ENCODE assay signal across 8 mouse cellular contexts in the genomic region with DNA sequence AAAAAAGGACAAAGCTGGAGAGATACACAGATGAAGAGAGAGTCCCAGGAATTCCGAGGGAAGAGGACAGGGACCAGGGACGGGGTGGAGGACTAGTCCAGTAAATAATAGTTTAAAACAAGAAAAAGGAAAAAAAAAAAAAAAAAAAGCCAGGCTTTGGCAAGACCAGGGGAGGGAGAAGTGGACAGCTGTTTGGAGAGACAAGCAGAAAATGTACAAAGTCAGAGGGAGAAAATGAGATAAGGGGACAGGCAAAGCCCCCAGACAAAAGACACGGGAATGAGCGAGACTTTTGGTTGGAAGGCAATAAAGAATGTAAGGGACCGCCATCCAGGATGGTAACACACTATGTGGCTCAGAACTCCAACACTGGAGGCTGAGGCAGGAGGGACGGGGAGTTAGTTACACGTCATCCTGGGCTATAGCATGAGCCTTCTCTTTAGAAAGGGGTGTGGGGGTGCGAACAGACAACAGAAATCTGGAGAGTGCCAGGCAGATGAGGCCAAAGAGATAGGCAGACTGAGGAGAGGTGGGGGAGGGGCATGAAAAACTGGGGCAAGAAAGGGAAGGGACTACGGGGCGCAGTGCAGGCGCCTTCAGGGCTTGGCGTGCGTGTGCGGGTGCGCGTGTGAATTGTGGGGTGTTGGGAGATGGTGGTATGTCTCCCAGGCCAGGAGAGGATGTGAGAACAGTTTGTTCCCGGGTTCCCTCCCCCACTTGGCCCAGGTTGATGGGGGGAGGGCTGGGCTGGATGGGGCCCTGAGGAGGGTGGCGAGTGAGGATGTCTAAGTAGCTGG. TPM values are rescaled to one million over a fixed set of nuclear protein-coding genes. Genes with fewer than 3 reads are reported as not detected.
DNase-seq lines count a peak whose midpoint lies in the region; ATAC-seq and TF ChIP-seq lines count a peak whose summit lies in the region.

No protein-coding gene starts in this region.

- H3K27ac ChIP-seq in limb, embryonic 10.5 days, result peak overlapping the region; percentile 95
- H3K27ac ChIP-seq in midbrain, embryonic 12.5 days (replicated peaks), result peak overlapping the region; percentile 98
- H3K27ac ChIP-seq in testis, adult 2 months (ENCODE audit: control insufficient read depth, insufficient read depth, low read depth, low read length), result peak overlapping the region; percentile 12

- H3K36me3 ChIP-seq in G1E (replicated peaks), result peaks cover 67% of the 10 kb centered on the region
- H3K36me3 ChIP-seq in limb, embryonic 10.5 days, result peaks cover 36% of the 10 kb centered on the region
- peaks cover 18% of the 10 kb centered on the region; the same call in 1 of the 2 replicates for H3K36me3 ChIP-seq in midbrain, embryonic 12.5 days
- H3K36me3 ChIP-seq in testis, adult 2 months (ENCODE audit: control insufficient read depth, insufficient read depth, low read length), result no peaks in the 10 kb centered on the region

- H3K4me1 ChIP-seq in G1E (ENCODE audit: insufficient read depth, low read depth, low read length), result peaks cover 82% of the 10 kb centered on the region
- H3K4me1 ChIP-seq in limb, embryonic 10.5 days, result peaks cover 89% of the 10 kb centered on the region
- H3K4me1 ChIP-seq in midbrain, embryonic 12.5 days, result peaks cover 81% of the 10 kb centered on the region
- peaks cover 35% of the 10 kb centered on the region for H3K4me1 ChIP-seq in testis, adult 2 months (ENCODE audit: control insufficient read depth, insufficient read depth, low read length)

- peak overlapping the region; percentile 52 for H3K4me2 ChIP-seq in midbrain, embryonic 12.5 days (replicated peaks)

- peak overlapping the region; percentile 72 for H3K4me3 ChIP-seq in G1E (ENCODE audit: low read depth, low read length)
- peak overlapping the region; percentile 45 for H3K4me3 ChIP-seq in limb, embryonic 10.5 days
- H3K4me3 ChIP-seq in midbrain, embryonic 12.5 days, result peak overlapping the region; percentile 23
- peak overlapping the region; percentile 44; the same call in 1 of the 2 replicates for H3K4me3 ChIP-seq in testis, adult 2 months (ENCODE audit: control insufficient read depth, low read depth, low read length)

- H3K9me3 ChIP-seq in G1E (replicated peaks), result no peaks in the 10 kb centered on the region
- no peaks in the 10 kb centered on the region for H3K9me3 ChIP-seq in limb, embryonic 10.5 days (replicated peaks)
- H3K9me3 ChIP-seq in midbrain, embryonic 12.5 days, result no peaks in the 10 kb centered on the region

- peak; percentile 36 to 59 for DNase-seq in cerebellum, postnatal 14 days
- DNase-seq in cerebellum, adult 8-10 months, result no peak
- peak; percentile 75 for DNase-seq in G1E (ENCODE audit: low spot score)
- DNase-seq in frontal cortex, postnatal 14 days (ENCODE audit: low spot score in 2 of 2), result peak; percentile 48 to 52
- DNase-seq in limb, embryonic 10.5 days (ENCODE audit: low spot score), result peak; percentile 65
- DNase-seq in kidney, postnatal 14 days, result no peak

- TF ChIP-seq POLR2A in testis, adult 2 months (IDR thresholded peaks at IDR 0.05; ENCODE audit: control insufficient read depth, low read depth, low read length), result peak; percentile 32; the same call in 1 of the 2 replicates

- no peaks in the 10 kb centered on the region for H3K27me3 ChIP-seq in G1E (ENCODE audit: insufficient read depth, low read length)
- no peaks in the 10 kb centered on the region for H3K27me3 ChIP-seq in limb, embryonic 10.5 days (ENCODE audit: low read depth, poor library complexity, severe bottlenecking)
- H3K27me3 ChIP-seq in midbrain, embryonic 12.5 days, result no peaks in the 10 kb centered on the region
- no peaks in the 10 kb centered on the region for H3K27me3 ChIP-seq in testis, adult 2 months (ENCODE audit: control insufficient read depth, insufficient read depth, low read length)

- peak overlapping the region; percentile 55 for H3K9ac ChIP-seq in midbrain, embryonic 12.5 days (replicated peaks)

- 5% methylated on average over 18 of the region's 18 CpGs for WGBS in limb, embryonic 10.5 days
- 3% methylated on average over 18 of the region's 18 CpGs for WGBS in midbrain, embryonic 12.5 days

- ATAC-seq in G1E (ENCODE audit: extremely low read depth, insufficient number of reproducible peaks, low FRiP score, poor library complexity, severe bottlenecking), result peak; percentile 61
- ATAC-seq in midbrain, embryonic 12.5 days (ENCODE audit: low FRiP score, low read depth), result 0 out of 2 replicates have a peak, but pooled peaks have one; percentile 1

- no peak for TF ChIP-seq CTCF in G1E (IDR thresholded peaks at IDR 0.05; ENCODE audit: low read depth, low read length)
- TF ChIP-seq CTCF in testis, adult 2 months (IDR thresholded peaks at IDR 0.05; ENCODE audit: control insufficient read depth, insufficient read depth, insufficient replicate concordance, low read depth, low read length), result no peak

RNA-seq across cellular contexts. Expression of gene Dpf1, which starts 14.6 kb away (rescaled TPM):
- total RNA-seq in G1E (2014; fragmentation: Nextera tagmentation), result 21.8 and 23.8 TPM in 2 replicates
- total RNA-seq in G1E (2017), result 6.8 and 9.4 TPM in 2 replicates
- 47.4 and 50.3 TPM in 2 replicates for polyA plus RNA-seq in G1E (2012)
- 24.0 and 32.9 TPM in 2 replicates for polyA plus RNA-seq in limb, embryonic 10.5 days (2016; fragmentation: Nextera tagmentation; extraction: Ambion mirVana)
- polyA plus RNA-seq in midbrain, embryonic 12.5 days (2016; fragmentation: Nextera tagmentation; extraction: Ambion mirVana), result 115 and 119 TPM in 2 replicates
- polyA plus RNA-seq in testis, adult 2 months (2012; rRNA removed), result 8.0 and 8.6 TPM in 2 replicates

RNA-seq across cellular contexts. Expression of gene Ppp1r14a, which starts 29.2 kb away (rescaled TPM):
- total RNA-seq in G1E (2014; fragmentation: Nextera tagmentation), result not detected in 2 replicates
- total RNA-seq in G1E (2017), result not detected in 2 replicates
- polyA plus RNA-seq in G1E (2012), result 0.23 and 0.28 TPM in 2 replicates
- polyA plus RNA-seq in limb, embryonic 10.5 days (2016; fragmentation: Nextera tagmentation; extraction: Ambion mirVana), result 5.4 and 6.1 TPM in 2 replicates
- 19.2 and 20.0 TPM in 2 replicates for polyA plus RNA-seq in midbrain, embryonic 12.5 days (2016; fragmentation: Nextera tagmentation; extraction: Ambion mirVana)
- 11.3 and 11.9 TPM in 2 replicates for polyA plus RNA-seq in testis, adult 2 months (2012; rRNA removed)

RNA-seq across cellular contexts. Expression of gene Spint2, which starts 36.6 kb away (rescaled TPM):
- 24.4 and 33.4 TPM in 2 replicates for total RNA-seq in G1E (2014; fragmentation: Nextera tagmentation)
- 19.3 and 21.4 TPM in 2 replicates for total RNA-seq in G1E (2017)
- polyA plus RNA-seq in G1E (2012), result 102 and 138 TPM in 2 replicates
- 58.8 and 71.8 TPM in 2 replicates for polyA plus RNA-seq in limb, embryonic 10.5 days (2016; fragmentation: Nextera tagmentation; extraction: Ambion mirVana)
- polyA plus RNA-seq in midbrain, embryonic 12.5 days (2016; fragmentation: Nextera tagmentation; extraction: Ambion mirVana), result 23.8 and 25.7 TPM in 2 replicates
- 146 and 160 TPM in 2 replicates for polyA plus RNA-seq in testis, adult 2 months (2012; rRNA removed)

Comparison
In these comparisons a context has a peak if more than half of its experiments do, and no peak if none do; other contexts are left out.
1. DNase-seq: peak in cerebellum, postnatal 14 days (2 of 2), G1E (single experiment), frontal cortex, postnatal 14 days (2 of 2) and limb, embryonic 10.5 days (single experiment); none in cerebellum, adult 8-10 months (single experiment) and kidney, postnatal 14 days (single experiment).
2. H3K27ac ChIP-seq: peak in every context shown above with its lines; median percentile 98 in midbrain, embryonic 12.5 days; 95 in limb, embryonic 10.5 days; 12 in testis, adult 2 months.
3. Peak in every context shown above with its lines, with median percentiles within 50 percentile points of each other: H3K4me3 ChIP-seq.